ENCODE assay signal across 28 mouse cellular contexts in the genomic region with DNA sequence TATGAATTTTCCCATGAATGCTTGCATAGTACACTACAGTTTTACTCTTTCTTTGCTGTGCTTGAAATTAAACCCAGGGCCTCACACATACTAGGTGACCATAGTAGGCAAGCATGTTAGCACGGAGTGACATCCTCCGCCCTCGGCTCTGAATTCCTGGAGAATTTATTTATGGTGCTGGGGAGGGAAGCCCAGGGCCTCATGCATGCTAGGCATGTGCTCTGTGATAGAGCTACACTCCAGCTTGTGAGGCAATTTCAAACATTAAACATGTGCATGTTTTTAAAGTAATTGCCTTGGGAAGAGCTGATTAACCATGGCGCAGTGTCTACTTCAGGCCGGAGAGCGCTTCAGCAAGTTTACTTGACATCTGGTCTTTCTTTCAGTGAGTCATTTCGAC. TPM values are rescaled to one million over a fixed set of nuclear protein-coding genes. Genes with fewer than 3 reads are reported as not detected.
A peak's percentile ranks its signal among the peaks of the same experiment; 100 is the strongest.
DNase-seq lines count a peak whose midpoint lies in the region; ATAC-seq lines count a peak whose summit lies in the region.
"Had no signal": no experiment of that assay in that cellular context is flagged by ENCODE, and none has a peak within 500 bp of the region (broad histone marks: within the 10 kb centered on the region; RNA-seq: fewer than 3 reads in every experiment).

No protein-coding gene starts in this region.

- peaks cover 24% of the 10 kb centered on the region for H3K4me1 ChIP-seq in heart, embryonic 10.5 days
- peaks cover 36% of the 10 kb centered on the region for H3K4me1 ChIP-seq in heart, embryonic 13.5 days
- H3K4me1 ChIP-seq in heart, embryonic 16.5 days (ENCODE audit: control insufficient read depth, insufficient read depth, low read length): peaks cover 24% of the 10 kb centered on the region

- no peaks in the 10 kb centered on the region for H3K9me3 ChIP-seq in heart, embryonic 10.5 days
- no peaks in the 10 kb centered on the region for H3K9me3 ChIP-seq in heart, embryonic 13.5 days
- H3K9me3 ChIP-seq in heart, embryonic 16.5 days (replicated peaks; ENCODE audit: control insufficient read depth, low read length): no peaks in the 10 kb centered on the region
- H3K9me3 ChIP-seq: embryonic facial prominence, embryonic 10.5 days; embryonic facial prominence, embryonic 13.5 days; forebrain, embryonic 13.5 days; hindbrain, embryonic 12.5 days; hindbrain, embryonic 15.5 days; kidney, embryonic 15.5 days had no signal

- peaks cover 57% of the 10 kb centered on the region for H3K36me3 ChIP-seq in heart, embryonic 10.5 days
- peaks cover 65% of the 10 kb centered on the region for H3K36me3 ChIP-seq in heart, embryonic 13.5 days
- H3K36me3 ChIP-seq in heart, embryonic 16.5 days (ENCODE audit: control insufficient read depth, insufficient read depth): peaks cover 13% of the 10 kb centered on the region

- no peak overlapping the region for H3K4me3 ChIP-seq in heart, embryonic 10.5 days
- no peak overlapping the region for H3K4me3 ChIP-seq in heart, embryonic 13.5 days
- no peak overlapping the region for H3K4me3 ChIP-seq in heart, embryonic 16.5 days (ENCODE audit: low read length)
- H3K4me3 ChIP-seq: embryonic facial prominence, embryonic 10.5 days; embryonic facial prominence, embryonic 13.5 days; erythroblast, embryonic 14.5 days; forebrain, embryonic 13.5 days; hindbrain, embryonic 12.5 days; hindbrain, embryonic 15.5 days; kidney, embryonic 15.5 days had no signal

- ATAC-seq in heart, embryonic 13.5 days (ENCODE audit: extremely low read depth, insufficient number of reproducible peaks, low FRiP score, low TSS enrichment): no peak; the same call in 1 of the 2 replicates
- ATAC-seq in heart, embryonic 16.5 days (replicated peaks; ENCODE audit: extremely low read depth, insufficient read depth, low FRiP score): peak; percentile 63; the same call in 1 of the 2 replicates
- ATAC-seq: activated CD4-positive, CD25-positive, alpha-beta regulatory T cell, adult 4 months; CD4-positive, CD25-positive, alpha-beta regulatory T cell, adult 4 months; forebrain, embryonic 13.5 days; forebrain, embryonic 16.5 days; intestine, postnatal 0 days had no signal

- no peak overlapping the region for H3K9ac ChIP-seq in heart, embryonic 13.5 days
- no peak overlapping the region for H3K9ac ChIP-seq in heart, embryonic 16.5 days (ENCODE audit: low read length)
- H3K9ac ChIP-seq: embryonic facial prominence, embryonic 13.5 days; forebrain, embryonic 13.5 days; hindbrain, embryonic 12.5 days; hindbrain, embryonic 15.5 days; kidney, embryonic 15.5 days had no signal

- WGBS in heart, embryonic 10.5 days: 80% methylated on average over 7 of the region's 7 CpGs
- WGBS in heart, embryonic 13.5 days: 69% methylated on average over 7 of the region's 7 CpGs
- WGBS in heart, embryonic 16.5 days: 53% methylated on average over 7 of the region's 7 CpGs

- H3K27me3 ChIP-seq in heart, embryonic 10.5 days (ENCODE audit: insufficient read depth, poor library complexity, severe bottlenecking): no peaks in the 10 kb centered on the region
- no peaks in the 10 kb centered on the region for H3K27me3 ChIP-seq in heart, embryonic 13.5 days (replicated peaks)
- H3K27me3 ChIP-seq in heart, embryonic 16.5 days (ENCODE audit: control insufficient read depth, insufficient read depth, low read length): no peaks in the 10 kb centered on the region
- H3K27me3 ChIP-seq: embryonic facial prominence, embryonic 13.5 days; forebrain, embryonic 13.5 days; hindbrain, embryonic 12.5 days; hindbrain, embryonic 15.5 days; kidney, embryonic 15.5 days had no signal

- H3K4me2 ChIP-seq in heart, embryonic 13.5 days: no peak overlapping the region
- no peak overlapping the region for H3K4me2 ChIP-seq in heart, embryonic 16.5 days (ENCODE audit: low read depth, low read length)
- H3K4me2 ChIP-seq: embryonic facial prominence, embryonic 13.5 days; forebrain, embryonic 13.5 days; hindbrain, embryonic 12.5 days; hindbrain, embryonic 15.5 days; kidney, embryonic 15.5 days had no signal

- intact Hi-C loops in heart, postnatal 25 days (cut with DNase I): loop anchor here (5.0 kb wide), 1 partner anchor 272 kb away; no protein-coding TSS in a partner anchor
- intact Hi-C loops in heart, postnatal 10 days (cut with DNase I): loop anchor here (5.0 to 10.0 kb wide), 2 partner anchors 267 to 524 kb away; no protein-coding TSS in a partner anchor

- no peak for DNase-seq in heart, embryonic 10.5 days (ENCODE audit: low spot score)
- no peak for DNase-seq in heart, adult 8-10 months (ENCODE audit: low spot score)
- no peak for DNase-seq in heart, postnatal 25 days (ENCODE audit: low spot score)
- no peak for DNase-seq in heart, postnatal 10 days
- DNase-seq in MN1 (ENCODE audit: low spot score): peak; percentile 26
- no peak for DNase-seq in testis, postnatal 10 days (ENCODE audit: low spot score)
- DNase-seq: adrenal gland, adult 8-10 months; adrenal gland, postnatal 25 days; cerebellum, adult 11-12 months; cerebellum, adult 8-10 months; cerebellum, postnatal 10 days; cerebellum, postnatal 36 days; embryo, embryonic 11 days; gastrocnemius, postnatal 36 days; kidney, adult 8-10 months had no signal

- peak overlapping the region; percentile 29; the same call in 1 of the 2 replicates for H3K27ac ChIP-seq in heart, embryonic 10.5 days
- peak overlapping the region; percentile 76 for H3K27ac ChIP-seq in heart, embryonic 13.5 days (replicated peaks)
- peak overlapping the region; percentile 19 for H3K27ac ChIP-seq in heart, embryonic 16.5 days (ENCODE audit: low read length)
- H3K27ac ChIP-seq: embryonic facial prominence, embryonic 10.5 days; embryonic facial prominence, embryonic 13.5 days; forebrain, embryonic 13.5 days; hindbrain, embryonic 12.5 days; hindbrain, embryonic 15.5 days; kidney, embryonic 15.5 days had no signal

RNA-seq across cellular contexts. Expression of a gene that starts 56.4 kb away (rescaled TPM):
- polyA plus RNA-seq in heart, embryonic 10.5 days (2016; fragmentation: Nextera tagmentation; extraction: Ambion mirVana): 14.8 and 15.8 TPM in 2 replicates
- 10 to 100 TPM; 24.3 to 30.2 (median 28.7) TPM for total RNA-seq in heart, adult 8-10 months (2022)
- polyA plus RNA-seq in heart, embryonic 13.5 days (2015; fragmentation: Nextera tagmentation; extraction: Ambion mirVana): 10.5 and 11.2 TPM in 2 replicates
- total RNA-seq in heart, postnatal 25 days (2021): 10 to 100 TPM; 23.8 to 29.6 TPM
- polyA plus RNA-seq in heart, embryonic 16.5 days (2015; fragmentation: Nextera tagmentation; extraction: Ambion mirVana): 9.5 and 9.9 TPM in 2 replicates
- total RNA-seq in heart, postnatal 10 days (2021): 10 to 100 TPM; 27.6 to 28.4 TPM

Comparison
In these comparisons a context has a peak if more than half of its experiments do, and no peak if none do; other contexts are left out.
1. H3K27ac ChIP-seq: peak in every context shown above with its lines; median percentile 76 in heart, embryonic 13.5 days; 29 in heart, embryonic 10.5 days; 19 in heart, embryonic 16.5 days.